Comparison of ENCODE assay signal across 23 mouse cellular contexts in genomic region chr10:70367866-70368265, GRCm38 (mm10).
DNase-seq lines count a peak whose midpoint lies in the region; ATAC-seq and TF ChIP-seq lines count a peak whose summit lies in the region.
"Had no signal": no experiment of that assay in that cellular context is flagged by ENCODE, and none has a peak within 500 bp of the region (broad histone marks: within the 10 kb centered on the region; RNA-seq: fewer than 3 reads in every experiment).

No protein-coding gene starts in this region.

- no peaks in the 10 kb centered on the region for H3K9me3 ChIP-seq in midbrain, embryonic 11.5 days (ENCODE audit: control insufficient read depth, low read length)
- H3K9me3 ChIP-seq in midbrain, embryonic 15.5 days = no peaks in the 10 kb centered on the region
- H3K9me3 ChIP-seq in ES-Bruce4 (replicated peaks; ENCODE audit: control insufficient read depth, insufficient read depth, low read length, poor library complexity, severe bottlenecking) = no peaks in the 10 kb centered on the region
- H3K9me3 ChIP-seq: embryonic facial prominence, embryonic 13.5 days; embryonic facial prominence, embryonic 15.5 days; forebrain, embryonic 10.5 days; forebrain, embryonic 12.5 days had no signal

- no peak for TF ChIP-seq EP300 in ES-Bruce4 (IDR thresholded peaks at IDR 0.05; ENCODE audit: insufficient read depth, low read depth, low read length)

- no peak overlapping the region for H3K9ac ChIP-seq in midbrain, embryonic 11.5 days (ENCODE audit: low read length)
- no peak overlapping the region for H3K9ac ChIP-seq in midbrain, embryonic 15.5 days
- peak overlapping the region; percentile 5; the same call in 1 of the 2 replicates for H3K9ac ChIP-seq in ES-Bruce4 (ENCODE audit: low read depth, poor library complexity, severe bottlenecking)
- H3K9ac ChIP-seq: embryonic facial prominence, embryonic 13.5 days; embryonic facial prominence, embryonic 15.5 days; forebrain, embryonic 12.5 days had no signal

- TF ChIP-seq POLR2A in ES-Bruce4 (IDR thresholded peaks at IDR 0.05; ENCODE audit: insufficient read depth, low read length) = no peak

- ATAC-seq in midbrain, embryonic 11.5 days (ENCODE audit: low FRiP score) = no peak
- ATAC-seq in midbrain, embryonic 15.5 days (replicated peaks) = no peak

- no peak overlapping the region for H3K27ac ChIP-seq in midbrain, embryonic 11.5 days (ENCODE audit: low read depth, low read length)
- H3K27ac ChIP-seq in midbrain, embryonic 15.5 days = no peak overlapping the region
- peak overlapping the region; percentile 95 for H3K27ac ChIP-seq in ES-Bruce4 (ENCODE audit: insufficient read depth, low read length)
- H3K27ac ChIP-seq: embryonic facial prominence, embryonic 13.5 days; embryonic facial prominence, embryonic 15.5 days; forebrain, embryonic 12.5 days had no signal

- 73% methylated on average over 11 of the region's 11 CpGs for WGBS in midbrain, embryonic 11.5 days
- 74% methylated on average over 11 of the region's 11 CpGs for WGBS in midbrain, embryonic 15.5 days

- H3K36me3 ChIP-seq in midbrain, embryonic 11.5 days (ENCODE audit: control insufficient read depth, insufficient read depth, low read length) = no peaks in the 10 kb centered on the region
- no peaks in the 10 kb centered on the region for H3K36me3 ChIP-seq in midbrain, embryonic 15.5 days (replicated peaks)
- no peaks in the 10 kb centered on the region for H3K36me3 ChIP-seq in ES-Bruce4 (ENCODE audit: control insufficient read depth, insufficient read depth, low read length, poor library complexity, severe bottlenecking)
- H3K36me3 ChIP-seq: embryonic facial prominence, embryonic 13.5 days; embryonic facial prominence, embryonic 15.5 days; forebrain, embryonic 10.5 days; forebrain, embryonic 12.5 days; G1E had no signal

- DNase-seq in midbrain, embryonic 11.5 days (ENCODE audit: low spot score, missing footprints) = peak; percentile 79
- DNase-seq in ES-CJ7 (ENCODE audit: low read depth, low spot score) (peak; percentile 64), R1 (ENCODE audit: low read depth, low spot score) (peak; percentile 97), MN1 (ENCODE audit: low spot score) (no peak)
- no peak for DNase-seq in cerebellum, postnatal 10 days
- DNase-seq in layer of hippocampus, adult 18-20 months (ENCODE audit: low spot score in 2 of 2) = no peak
- DNase-seq: adrenal gland, adult 2 months; adrenal gland, postnatal 10 days; adrenal gland, postnatal 25 days; cerebellum, adult 11-12 months; cerebellum, adult 2 months; cerebellum, adult 9-10 months; cerebellum, postnatal 14 days; cerebellum, postnatal 36 days; embryo, embryonic 11 days had no signal

- H3K4me1 ChIP-seq in midbrain, embryonic 11.5 days (ENCODE audit: control insufficient read depth, insufficient read depth, low read length) = no peaks in the 10 kb centered on the region
- peaks cover 5% of the 10 kb centered on the region; the same call in 1 of the 2 replicates for H3K4me1 ChIP-seq in midbrain, embryonic 15.5 days
- H3K4me1 ChIP-seq in ES-Bruce4 (ENCODE audit: control insufficient read depth, insufficient read depth, low read length) = peaks cover 7% of the 10 kb centered on the region

- no peak overlapping the region for H3K4me2 ChIP-seq in midbrain, embryonic 11.5 days
- no peak overlapping the region for H3K4me2 ChIP-seq in midbrain, embryonic 15.5 days
- H3K4me2 ChIP-seq: embryonic facial prominence, embryonic 13.5 days; embryonic facial prominence, embryonic 15.5 days had no signal

- no peak for TF ChIP-seq CTCF in ES-Bruce4 (IDR thresholded peaks at IDR 0.05; ENCODE audit: low read depth, low read length)

- H3K4me3 ChIP-seq in midbrain, embryonic 11.5 days (ENCODE audit: low read depth, low read length) = no peak overlapping the region
- H3K4me3 ChIP-seq in midbrain, embryonic 15.5 days = no peak overlapping the region
- 0 out of 2 replicates have a peak overlapping the region, but pooled peaks have one; percentile 10 for H3K4me3 ChIP-seq in ES-Bruce4 (ENCODE audit: low read depth, low read length)
- H3K4me3 ChIP-seq: embryonic facial prominence, embryonic 13.5 days; embryonic facial prominence, embryonic 15.5 days; erythroblast, embryonic 14.5 days; forebrain, embryonic 10.5 days; forebrain, embryonic 12.5 days had no signal

- no peaks in the 10 kb centered on the region for H3K27me3 ChIP-seq in midbrain, embryonic 11.5 days (ENCODE audit: control insufficient read depth, insufficient read depth, low read length)
- no peaks in the 10 kb centered on the region for H3K27me3 ChIP-seq in midbrain, embryonic 15.5 days (replicated peaks)
- H3K27me3 ChIP-seq in ES-Bruce4 (ENCODE audit: control insufficient read depth, insufficient read depth, low read length, poor library complexity, severe bottlenecking) = no peaks in the 10 kb centered on the region
- H3K27me3 ChIP-seq: embryonic facial prominence, embryonic 13.5 days; embryonic facial prominence, embryonic 15.5 days; forebrain, embryonic 12.5 days had no signal

Comparison
In these comparisons a context has a peak if more than half of its experiments do, and no peak if none do; other contexts are left out.
1. DNase-seq: peak in midbrain, embryonic 11.5 days (single experiment), ES-CJ7 (single experiment) and R1 (single experiment); none in cerebellum, postnatal 10 days (0 of 2), MN1 (single experiment) and layer of hippocampus, adult 18-20 months (0 of 2).